Mouse (Mus musculus): ENCODE measurements around the gene Perm1. TPM values are rescaled to one million over a fixed set of nuclear protein-coding genes. Genes with fewer than 3 reads are reported as not detected.

The Perm1 gene
- polyA plus RNA-seq, 1 experiment from 2014 or later: 0.45 TPM

GRCm38 (mm10) chr4:156234701-156235213 is 19.1 kb downstream of the Perm1 start, which contains the start of gene Plekhn1:
Gene Plekhn1, minus strand, starts transcription at chr4:156234857.
- H3K9me3 ChIP-seq (ENCODE audit: control insufficient read depth, low read length): no peaks in the 10 kb centered on the region
- peak within 1 kb of the TSS; percentile 95 for H3K4me2 ChIP-seq (ENCODE audit: low read depth, low read length)
- H3K36me3 ChIP-seq (ENCODE audit: control insufficient read depth, insufficient read depth, low read length): peaks cover 37% of the 10 kb centered on the region
- under 1% methylated on average over 35 of the region's 48 CpGs for WGBS
- H3K27me3 ChIP-seq (ENCODE audit: control insufficient read depth, insufficient read depth, low read depth, low read length): no peaks in the 10 kb centered on the region
- H3K9ac ChIP-seq (ENCODE audit: low read length): peak within 1 kb of the TSS; percentile 82
- H3K27ac ChIP-seq (ENCODE audit: low read length): peak within 1 kb of the TSS; percentile 73
- H3K4me1 ChIP-seq (replicated peaks; ENCODE audit: control insufficient read depth, insufficient read depth, low read length): peaks cover 17% of the 10 kb centered on the region
- ATAC-seq (ENCODE audit: low read depth): peak; percentile 62
- H3K4me3 ChIP-seq (ENCODE audit: low read length): peak within 1 kb of the TSS; percentile 96

- H3K27me3 ChIP-seq (ENCODE audit: control insufficient read depth, insufficient read depth, low read depth, low read length): no peaks in the 10 kb centered on the region
- H3K9me3 ChIP-seq (ENCODE audit: control insufficient read depth, low read length): no peaks in the 10 kb centered on the region
- peak overlapping the region; percentile 82 for H3K9ac ChIP-seq (ENCODE audit: low read length)
- peaks cover 17% of the 10 kb centered on the region for H3K4me1 ChIP-seq (replicated peaks; ENCODE audit: control insufficient read depth, insufficient read depth, low read length)
- whole genome bisulfite sequencing: under 1% methylated on average over 15 of the region's 15 CpGs
- peaks cover 38% of the 10 kb centered on the region for H3K36me3 ChIP-seq (ENCODE audit: control insufficient read depth, insufficient read depth, low read length)
- peak; percentile 22; the same call in 1 of the 2 replicates for ATAC-seq (ENCODE audit: low read depth)
- H3K27ac ChIP-seq (ENCODE audit: low read length): peak overlapping the region; percentile 51
- H3K4me3 ChIP-seq (ENCODE audit: low read length): peak overlapping the region; percentile 96
- H3K4me2 ChIP-seq (ENCODE audit: low read depth, low read length): peak overlapping the region; percentile 95
Measured at GRCm38 (mm10) chr4:156235360-156235770, 19.7 kb downstream of the Perm1 start.

- ATAC-seq (ENCODE audit: low read depth): peak; percentile 94
- Histone ChIP-seq H3K9ac (ENCODE audit: low read length) (peak within 1 kb of the TSS; percentile 82), H3K9me3 (ENCODE audit: control insufficient read depth, low read length) (no peaks in the 10 kb centered on the region), H3K4me1 (replicated peaks; ENCODE audit: control insufficient read depth, insufficient read depth, low read length) (peaks cover 17% of the 10 kb centered on the region), H3K27me3 (ENCODE audit: control insufficient read depth, insufficient read depth, low read depth, low read length) (no peaks in the 10 kb centered on the region), H3K36me3 (ENCODE audit: control insufficient read depth, insufficient read depth, low read length) (peaks cover 36% of the 10 kb centered on the region), H3K4me3 (ENCODE audit: low read length) (peak within 1 kb of the TSS; percentile 96), H3K4me2 (ENCODE audit: low read depth, low read length) (peak within 1 kb of the TSS; percentile 95), H3K27ac (ENCODE audit: low read length) (peak within 1 kb of the TSS; percentile 96)
- under 1% methylated on average over 88 of the region's 90 CpGs for WGBS
Measured at GRCm38 (mm10) chr4:156235808-156236533, 20.3 kb downstream of the Perm1 start, which contains the start of gene Noc2l. Gene Noc2l, plus strand, starts transcription at chr4:156236010.

GRCm38 (mm10) chr4:156236651-156237447 is 21.2 kb downstream of the Perm1 start:
- Histone ChIP-seq H3K4me2 (ENCODE audit: low read depth, low read length) (peak overlapping the region; percentile 95), H3K36me3 (ENCODE audit: control insufficient read depth, insufficient read depth, low read length) (peaks cover 31% of the 10 kb centered on the region), H3K27me3 (ENCODE audit: control insufficient read depth, insufficient read depth, low read depth, low read length) (no peaks in the 10 kb centered on the region), H3K27ac (ENCODE audit: low read length) (no peak overlapping the region), H3K9ac (ENCODE audit: low read length) (peak overlapping the region; percentile 82), H3K4me1 (replicated peaks; ENCODE audit: control insufficient read depth, insufficient read depth, low read length) (peaks cover 17% of the 10 kb centered on the region), H3K4me3 (ENCODE audit: low read length) (peak overlapping the region; percentile 96), H3K9me3 (ENCODE audit: control insufficient read depth, low read length) (no peaks in the 10 kb centered on the region)
- ATAC-seq (ENCODE audit: low read depth): no peak
- WGBS: 23% methylated on average over 53 of the region's 60 CpGs

GRCm38 (mm10) chr4:156249567-156249966 is 33.9 kb downstream of the Perm1 start:
- Histone ChIP-seq H3K9me3 (ENCODE audit: control insufficient read depth, low read length) (no peaks in the 10 kb centered on the region), H3K9ac (ENCODE audit: low read length) (no peak overlapping the region), H3K4me1 (replicated peaks; ENCODE audit: control insufficient read depth, insufficient read depth, low read length) (peaks cover 4% of the 10 kb centered on the region), H3K4me2 (ENCODE audit: low read depth, low read length) (no peak overlapping the region), H3K36me3 (ENCODE audit: control insufficient read depth, insufficient read depth, low read length) (peaks cover 31% of the 10 kb centered on the region), H3K27me3 (ENCODE audit: control insufficient read depth, insufficient read depth, low read depth, low read length) (peaks cover 5% of the 10 kb centered on the region), H3K4me3 (ENCODE audit: low read length) (no peak overlapping the region), H3K27ac (ENCODE audit: low read length) (no peak overlapping the region)
- WGBS: 55% methylated on average over 11 of the region's 11 CpGs
- ATAC-seq (ENCODE audit: low read depth): no peak

GRCm38 (mm10) chr4:156251081-156251480 is 35.4 kb downstream of the Perm1 start:
- WGBS: 70% methylated on average over 8 of the region's 8 CpGs
- Histone ChIP-seq H3K27ac (ENCODE audit: low read length) (no peak overlapping the region), H3K36me3 (ENCODE audit: control insufficient read depth, insufficient read depth, low read length) (peaks cover 19% of the 10 kb centered on the region), H3K9ac (ENCODE audit: low read length) (no peak overlapping the region), H3K4me3 (ENCODE audit: low read length) (no peak overlapping the region), H3K9me3 (ENCODE audit: control insufficient read depth, low read length) (no peaks in the 10 kb centered on the region), H3K4me2 (ENCODE audit: low read depth, low read length) (no peak overlapping the region), H3K27me3 (ENCODE audit: control insufficient read depth, insufficient read depth, low read depth, low read length) (peaks cover 17% of the 10 kb centered on the region), H3K4me1 (replicated peaks; ENCODE audit: control insufficient read depth, insufficient read depth, low read length) (peaks cover 4% of the 10 kb centered on the region)
- ATAC-seq (ENCODE audit: low read depth): no peak

- no peak overlapping the region for H3K4me3 ChIP-seq (ENCODE audit: low read length)
- no peak for ATAC-seq (ENCODE audit: low read depth)
- no peak overlapping the region for H3K9ac ChIP-seq (ENCODE audit: low read length)
- no peaks in the 10 kb centered on the region for H3K9me3 ChIP-seq (ENCODE audit: control insufficient read depth, low read length)
- H3K27ac ChIP-seq (ENCODE audit: low read length): no peak overlapping the region
- H3K4me2 ChIP-seq (ENCODE audit: low read depth, low read length): no peak overlapping the region
- WGBS: 41% methylated on average over 7 of the region's 7 CpGs
- peaks cover 10% of the 10 kb centered on the region for H3K36me3 ChIP-seq (ENCODE audit: control insufficient read depth, insufficient read depth, low read length)
- peaks cover 4% of the 10 kb centered on the region for H3K4me1 ChIP-seq (replicated peaks; ENCODE audit: control insufficient read depth, insufficient read depth, low read length)
- H3K27me3 ChIP-seq (ENCODE audit: control insufficient read depth, insufficient read depth, low read depth, low read length): peaks cover 17% of the 10 kb centered on the region
Measured at GRCm38 (mm10) chr4:156252140-156252539, 36.5 kb downstream of the Perm1 start.

- no peak for ATAC-seq (ENCODE audit: low read depth)
- Histone ChIP-seq H3K4me1 (replicated peaks; ENCODE audit: control insufficient read depth, insufficient read depth, low read length) (peaks cover 4% of the 10 kb centered on the region), H3K9me3 (ENCODE audit: control insufficient read depth, low read length) (no peaks in the 10 kb centered on the region), H3K27me3 (ENCODE audit: control insufficient read depth, insufficient read depth, low read depth, low read length) (peaks cover 17% of the 10 kb centered on the region), H3K4me3 (ENCODE audit: low read length) (no peak overlapping the region), H3K27ac (ENCODE audit: low read length) (no peak overlapping the region), H3K36me3 (ENCODE audit: control insufficient read depth, insufficient read depth, low read length) (peaks cover 8% of the 10 kb centered on the region), H3K9ac (ENCODE audit: low read length) (no peak overlapping the region), H3K4me2 (ENCODE audit: low read depth, low read length) (no peak overlapping the region)
- WGBS: 40% methylated on average over 3 of the region's 3 CpGs
Measured at GRCm38 (mm10) chr4:156252619-156253018, 37.0 kb downstream of the Perm1 start.

- 43% methylated on average over 7 of the region's 7 CpGs for WGBS
- no peak overlapping the region for H3K27ac ChIP-seq (ENCODE audit: low read length)
- H3K27me3 ChIP-seq (ENCODE audit: control insufficient read depth, insufficient read depth, low read depth, low read length): peaks cover 17% of the 10 kb centered on the region
- ATAC-seq (ENCODE audit: low read depth): no peak
- H3K4me3 ChIP-seq (ENCODE audit: low read length): no peak overlapping the region
- peaks cover 4% of the 10 kb centered on the region for H3K4me1 ChIP-seq (replicated peaks; ENCODE audit: control insufficient read depth, insufficient read depth, low read length)
- no peak overlapping the region for H3K4me2 ChIP-seq (ENCODE audit: low read depth, low read length)
- no peaks in the 10 kb centered on the region for H3K9me3 ChIP-seq (ENCODE audit: control insufficient read depth, low read length)
- H3K9ac ChIP-seq (ENCODE audit: low read length): no peak overlapping the region
- peaks cover 4% of the 10 kb centered on the region for H3K36me3 ChIP-seq (ENCODE audit: control insufficient read depth, insufficient read depth, low read length)
Measured at GRCm38 (mm10) chr4:156253043-156253442, 37.4 kb downstream of the Perm1 start.

Measured in lung, embryonic 16.5 days (tissue).